Mouse (Mus musculus) midbrain, postnatal 0 days (tissue): ENCODE measurements around the gene Sept9. TPM values are rescaled to one million over a fixed set of nuclear protein-coding genes. Genes with fewer than 3 reads are reported as not detected.

Source experiments
- ATAC-seq: fragments of 200-750 bp; cut with Nextera tagmentation; 2 replicates; pipeline ENCODE4 v1.8.0; 2017; ENCODE audit warnings: moderate number of reproducible peaks, mild to moderate bottlenecking, moderate TSS enrichment, moderate library complexity; ENCODE audit not compliant: low FRiP score
- DNase-seq: peaks from one replicate; pipeline ENCODE4 v3.0.0-alpha.2; 2015; ENCODE audit warnings: low spot score
- H3K27ac ChIP-seq: fragments of 300-500 bp; sonication (generic); 2 replicates; pipeline ENCODE4 v1.5.1; 2014; ENCODE audit warnings: low read depth, mild to moderate bottlenecking, low read length, mixed read lengths
- H3K27me3 ChIP-seq: fragments of 300-500 bp; sonication (generic); 2 replicates; pipeline ENCODE4 v1.6.1; 2014; ENCODE audit warnings: low read length, control low read depth, mixed read lengths; ENCODE audit not compliant: insufficient read depth
- H3K36me3 ChIP-seq: fragments of 300-500 bp; sonication (generic); 2 replicates; pipeline ENCODE4 v1.6.1; 2014; ENCODE audit warnings: low read length, control low read depth, mixed read lengths; ENCODE audit not compliant: insufficient read depth
- H3K4me1 ChIP-seq: fragments of 300-500 bp; sonication (generic); 2 replicates; pipeline ENCODE4 v1.6.1; 2014; ENCODE audit warnings: mild to moderate bottlenecking, control low read depth, antibody characterized with exemption, low read length, mixed read lengths; ENCODE audit not compliant: insufficient read depth
- H3K4me2 ChIP-seq: fragments of 300-500 bp; sonication (generic); 2 replicates; pipeline ENCODE4 v1.6.1; 2014; ENCODE audit warnings: low read depth, mild to moderate bottlenecking, low read length, mixed read lengths; ENCODE audit not compliant: poor library complexity, severe bottlenecking
- H3K4me3 ChIP-seq: fragments of 300-500 bp; sonication (generic); 2 replicates; pipeline ENCODE4 v1.5.1; 2014; ENCODE audit warnings: low read depth, mild to moderate bottlenecking, low read length, moderate library complexity
- H3K9ac ChIP-seq: fragments of 300-500 bp; sonication (generic); replicated peaks from 2 replicates; pipeline ENCODE4 v1.6.1; 2014; ENCODE audit warnings: mild to moderate bottlenecking, low read length, moderate library complexity, mixed read lengths; ENCODE audit not compliant: poor library complexity, severe bottlenecking
- H3K9me3 ChIP-seq: fragments of 300-500 bp; sonication (generic); 2 replicates; pipeline ENCODE4 v1.6.1; 2016; ENCODE audit warnings: low read length, control low read depth
- CTCF ChIP-seq: IDR thresholded peaks from 2 replicates; pipeline ENCODE4 v1.5.1; 2016; ENCODE audit warnings: antibody characterized with exemption, mild to moderate bottlenecking
- WGBS: fragments of 180-500 bp; shearing (Covaris S2); extraction: QIAGEN DNeasy Blood & Tissue Kit; methylation state at CpG from one replicate; pipeline ENCODE4 v1.1.7; 2014; 5-methylcytosine and 5-hydroxymethylcytosine counted together
- polyA plus RNA-seq: library from polyadenylated mRNA; unstranded; fragments of >200 nt; fragmentation: Nextera tagmentation; extraction: Ambion mirVana; gene quantifications from 2 replicates; pipeline ENCODE4 v1.2.1, GENCODE M21; 2015
- total RNA-seq: library from RNA; depleted of rRNA; stranded (reverse); fragments of >200 nt; gene quantifications from 2 replicates; pipeline ENCODE4 v1.2.3, GENCODE M21; 2014

The Sept9 gene
- total and polyA plus RNA-seq, 2 experiments from 2014 or later, result 95.3 to 105 TPM

DNA sequence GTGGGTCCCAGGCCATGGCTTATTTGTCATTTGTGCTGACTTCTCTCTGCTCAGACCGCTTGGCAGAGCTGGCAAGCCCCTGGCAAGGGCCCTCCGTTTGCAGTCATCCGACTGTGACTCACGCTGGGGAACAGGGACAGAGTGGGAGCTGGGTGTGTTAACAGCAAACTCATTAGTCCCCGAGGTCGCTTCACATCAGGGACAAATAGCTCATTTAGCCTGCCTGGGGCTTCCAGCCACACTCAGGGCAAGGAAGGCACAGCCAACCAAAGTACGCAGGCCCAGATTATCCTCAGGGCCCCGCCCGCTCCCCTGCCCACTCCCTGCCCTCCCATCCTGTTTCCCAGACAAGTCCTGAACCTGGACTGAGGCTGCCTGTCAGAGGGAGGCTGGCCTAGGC is 56.6 kb downstream of the Sept9 start:
- Histone ChIP-seq H3K4me2 (no peak overlapping the region), H3K36me3 (no peaks in the 10 kb centered on the region), H3K4me1 (no peaks in the 10 kb centered on the region), H3K4me3 (no peak overlapping the region), H3K27me3 (no peaks in the 10 kb centered on the region), H3K27ac (no peak overlapping the region), H3K9me3 (no peaks in the 10 kb centered on the region), H3K9ac (no peak overlapping the region)
- 60% methylated on average over 9 of the region's 9 CpGs for WGBS
- ATAC-seq (no peak), DNase-seq (no peak)
- no peak for TF ChIP-seq CTCF

- Histone ChIP-seq H3K9me3 (no peaks in the 10 kb centered on the region), H3K27me3 (no peaks in the 10 kb centered on the region), H3K9ac (no peak overlapping the region), H3K4me1 (no peaks in the 10 kb centered on the region), H3K36me3 (no peaks in the 10 kb centered on the region), H3K4me3 (no peak overlapping the region), H3K4me2 (no peak overlapping the region), H3K27ac (no peak overlapping the region)
- WGBS, result 91% methylated on average over 6 of the region's 6 CpGs
- no peak for DNase-seq
- no peak for TF ChIP-seq CTCF
- ATAC-seq, result no peak
Observed at GRCm38 (mm10) chr11:117256840-117257239, 57.4 kb downstream of the Sept9 start.

DNA sequence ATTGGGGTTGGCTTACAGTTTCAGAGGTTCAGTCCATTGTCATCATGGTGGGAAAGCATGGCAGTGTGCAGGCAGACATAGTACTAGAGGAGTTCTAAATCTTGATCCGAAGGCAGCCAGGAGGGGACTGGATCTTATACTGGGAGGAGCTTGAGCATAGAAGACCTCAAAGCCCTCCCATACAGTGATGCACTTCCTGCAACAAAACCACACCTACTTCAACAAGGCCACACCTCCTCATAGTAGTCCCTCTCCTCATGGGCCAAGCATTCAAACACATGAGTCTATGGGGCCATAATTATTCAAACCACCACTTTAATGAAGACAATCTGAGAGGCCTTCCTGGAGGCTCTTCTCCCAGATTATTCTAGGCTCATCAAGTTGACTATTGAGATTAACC is 57.8 kb downstream of the Sept9 start:
- H3K4me2 ChIP-seq, result no peak overlapping the region
- no peaks in the 10 kb centered on the region for H3K4me1 ChIP-seq
- TF ChIP-seq CTCF, result no peak
- ATAC-seq (no peak), DNase-seq (no peak)
- no peak overlapping the region for H3K4me3 ChIP-seq
- H3K27me3 ChIP-seq, result no peaks in the 10 kb centered on the region
- WGBS, result 91% methylated on average over 1 of the region's 1 CpGs
- H3K27ac ChIP-seq, result no peak overlapping the region
- H3K9ac ChIP-seq, result no peak overlapping the region
- H3K9me3 ChIP-seq, result no peaks in the 10 kb centered on the region
- no peaks in the 10 kb centered on the region for H3K36me3 ChIP-seq

DNA sequence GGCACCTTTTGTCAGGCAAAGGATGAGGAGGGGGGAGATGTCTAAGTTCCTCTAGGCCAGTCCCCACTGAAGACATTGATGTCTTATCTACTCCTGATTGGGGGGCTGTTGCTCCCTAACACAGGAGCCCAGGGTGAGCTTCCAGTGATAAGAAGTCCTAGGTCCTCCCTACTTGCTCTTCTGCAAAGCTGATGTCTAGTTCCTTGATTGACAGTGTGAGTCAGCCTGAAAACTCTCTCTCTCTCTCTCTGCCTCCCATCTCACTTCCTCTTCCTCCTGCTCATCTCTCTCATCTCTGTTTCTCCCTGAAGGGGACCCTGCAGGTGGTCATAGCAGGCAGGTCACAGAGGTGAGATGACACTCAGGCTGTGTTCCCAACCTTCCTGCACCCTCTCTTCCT is 58.4 kb downstream of the Sept9 start:
- H3K4me3 ChIP-seq, result no peak overlapping the region
- no peaks in the 10 kb centered on the region for H3K36me3 ChIP-seq
- no peak for TF ChIP-seq CTCF

GRCm38 (mm10) chr11:117259178-117259960 is 59.9 kb downstream of the Sept9 start:
- no peak for TF ChIP-seq CTCF
- H3K27ac ChIP-seq, result no peak overlapping the region
- no peaks in the 10 kb centered on the region for H3K36me3 ChIP-seq
- H3K4me1 ChIP-seq, result no peaks in the 10 kb centered on the region
- no peak overlapping the region for H3K4me2 ChIP-seq
- no peaks in the 10 kb centered on the region for H3K9me3 ChIP-seq
- no peaks in the 10 kb centered on the region for H3K27me3 ChIP-seq
- no peak for DNase-seq
- no peak overlapping the region for H3K4me3 ChIP-seq
- no peak for ATAC-seq
- WGBS, result 80% methylated on average over 9 of the region's 9 CpGs
- no peak overlapping the region for H3K9ac ChIP-seq

More for the DNA sequence above, 58.4 kb downstream of the Sept9 start:
- Histone ChIP-seq H3K9ac (no peak overlapping the region), H3K9me3 (no peaks in the 10 kb centered on the region), H3K27ac (no peak overlapping the region), H3K4me2 (no peak overlapping the region), H3K27me3 (no peaks in the 10 kb centered on the region), H3K4me1 (no peaks in the 10 kb centered on the region)
- ATAC-seq (no peak), DNase-seq (no peak)

GRCm38 (mm10) chr11:117260631-117261030 is 61.2 kb downstream of the Sept9 start:
- Histone ChIP-seq H3K4me1 (no peaks in the 10 kb centered on the region), H3K36me3 (no peaks in the 10 kb centered on the region), H3K27me3 (no peaks in the 10 kb centered on the region), H3K9me3 (no peaks in the 10 kb centered on the region), H3K9ac (no peak overlapping the region), H3K4me2 (no peak overlapping the region), H3K4me3 (no peak overlapping the region), H3K27ac (no peak overlapping the region)
- ATAC-seq (no peak), DNase-seq (no peak)
- WGBS, result 30% methylated on average over 9 of the region's 9 CpGs
- TF ChIP-seq CTCF, result no peak
